Mouse (Mus musculus): Measurements from ENCODE around the gene Gm17349. TPM values are rescaled to one million over a fixed set of nuclear protein-coding genes. Genes with fewer than 3 reads are reported as not detected.
A peak's percentile ranks its signal among the peaks of the same experiment; 100 is the strongest.

Gene Gm17349
- polyA plus RNA-seq, 1 experiment from 2014 or later: not detected

GRCm38 (mm10) chr15:99662371-99662770 lies 42.9 kb downstream of the Gm17349 start:
- Histone ChIP-seq H3K27ac (ENCODE audit: low read depth) (no peak overlapping the region), H3K4me3 (ENCODE audit: low read depth, low read length) (no peak overlapping the region), H3K9me3 (ENCODE audit: low read depth, low read length) (no peaks in the 10 kb centered on the region), H3K27me3 (ENCODE audit: insufficient read depth, low read length) (peaks cover 22% of the 10 kb centered on the region; the same call in 1 of the 2 replicates), H3K36me3 (ENCODE audit: insufficient read depth) (no peaks in the 10 kb centered on the region), H3K9ac (no peak overlapping the region), H3K4me2 (no peak overlapping the region), H3K4me1 (ENCODE audit: insufficient read depth) (0 out of 2 replicates have a peak, but pooled peaks cover 3% of the 10 kb centered on the region)
- no peak for ATAC-seq (ENCODE audit: insufficient read depth)
- TF ChIP-seq CTCF (IDR thresholded peaks at IDR 0.05; ENCODE audit: low read depth): no peak
- WGBS: 34% methylated on average over 7 of the region's 7 CpGs
- DNase-seq: no peak

- H3K4me1 ChIP-seq (ENCODE audit: insufficient read depth): 0 out of 2 replicates have a peak, but pooled peaks cover 3% of the 10 kb centered on the region
- no peak overlapping the region for H3K4me3 ChIP-seq (ENCODE audit: low read depth, low read length)
- no peak overlapping the region for H3K27ac ChIP-seq (ENCODE audit: low read depth)
- H3K9ac ChIP-seq: no peak overlapping the region
- WGBS: 91% methylated on average over 15 of the region's 15 CpGs
- H3K36me3 ChIP-seq (ENCODE audit: insufficient read depth): no peaks in the 10 kb centered on the region
- ATAC-seq (ENCODE audit: insufficient read depth) (no peak), DNase-seq (no peak)
- peaks cover 22% of the 10 kb centered on the region; the same call in 1 of the 2 replicates for H3K27me3 ChIP-seq (ENCODE audit: insufficient read depth, low read length)
- no peaks in the 10 kb centered on the region for H3K9me3 ChIP-seq (ENCODE audit: low read depth, low read length)
- TF ChIP-seq CTCF (IDR thresholded peaks at IDR 0.05; ENCODE audit: low read depth): no peak
- H3K4me2 ChIP-seq: no peak overlapping the region
Observed at GRCm38 (mm10) chr15:99661121-99661830, 44.0 kb downstream of the Gm17349 start.

DNA sequence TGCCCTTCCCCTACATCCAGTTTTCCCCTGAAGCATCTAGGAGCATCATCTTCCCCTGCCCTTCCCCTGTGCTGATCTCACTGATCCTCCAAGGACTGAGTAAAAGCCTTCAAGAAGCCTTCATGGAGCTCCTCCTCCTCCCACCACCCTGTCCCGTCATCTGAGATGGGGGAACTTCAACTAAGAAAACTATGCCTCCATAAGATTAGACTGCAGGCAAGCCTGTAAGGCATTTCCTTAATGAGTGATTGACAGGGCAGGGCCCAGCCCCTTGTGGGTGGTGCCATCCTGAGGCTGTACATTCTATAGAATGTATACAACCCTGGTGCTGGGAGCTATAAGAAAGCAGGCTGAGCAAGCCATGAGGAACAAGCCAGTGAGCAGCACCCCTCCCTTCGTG lies 46.9 kb downstream of the Gm17349 start:
- Histone ChIP-seq H3K27ac (ENCODE audit: low read depth) (no peak overlapping the region), H3K4me1 (ENCODE audit: insufficient read depth) (no peaks in the 10 kb centered on the region), H3K27me3 (ENCODE audit: insufficient read depth, low read length) (peaks cover 21% of the 10 kb centered on the region), H3K36me3 (ENCODE audit: insufficient read depth) (no peaks in the 10 kb centered on the region), H3K9ac (no peak overlapping the region), H3K4me2 (no peak overlapping the region), H3K4me3 (ENCODE audit: low read depth, low read length) (no peak overlapping the region), H3K9me3 (ENCODE audit: low read depth, low read length) (no peaks in the 10 kb centered on the region)
- no peak for TF ChIP-seq CTCF (IDR thresholded peaks at IDR 0.05; ENCODE audit: low read depth)
- no peak for DNase-seq
- ATAC-seq (ENCODE audit: insufficient read depth): no peak
- 49% methylated on average over 2 of the region's 2 CpGs for WGBS

- WGBS: 49% methylated on average over 9 of the region's 9 CpGs
- DNase-seq: no peak
Observed at GRCm38 (mm10) chr15:99655956-99656355, 49.3 kb downstream of the Gm17349 start.

GRCm38 (mm10) chr15:99653876-99654275 lies 51.4 kb downstream of the Gm17349 start:
- Histone ChIP-seq H3K9ac (no peak overlapping the region), H3K27ac (ENCODE audit: low read depth) (no peak overlapping the region), H3K36me3 (ENCODE audit: insufficient read depth) (no peaks in the 10 kb centered on the region), H3K4me3 (ENCODE audit: low read depth, low read length) (peak overlapping the region; percentile 21), H3K4me2 (peak overlapping the region; percentile 54), H3K4me1 (ENCODE audit: insufficient read depth) (peaks cover 15% of the 10 kb centered on the region), H3K27me3 (ENCODE audit: insufficient read depth, low read length) (peaks cover 19% of the 10 kb centered on the region), H3K9me3 (ENCODE audit: low read depth, low read length) (no peaks in the 10 kb centered on the region)
- no peak for DNase-seq
- TF ChIP-seq CTCF (IDR thresholded peaks at IDR 0.05; ENCODE audit: low read depth): no peak
- 4% methylated on average over 21 of the region's 21 CpGs for WGBS
- no peak for ATAC-seq (ENCODE audit: insufficient read depth)

More at GRCm38 (mm10) chr15:99655956-99656355, 49.3 kb downstream of the Gm17349 start:
- Histone ChIP-seq H3K27me3 (ENCODE audit: insufficient read depth, low read length) (peaks cover 19% of the 10 kb centered on the region), H3K9me3 (ENCODE audit: low read depth, low read length) (no peaks in the 10 kb centered on the region), H3K4me2 (no peak overlapping the region), H3K36me3 (ENCODE audit: insufficient read depth) (no peaks in the 10 kb centered on the region), H3K9ac (no peak overlapping the region), H3K4me3 (ENCODE audit: low read depth, low read length) (no peak overlapping the region), H3K4me1 (ENCODE audit: insufficient read depth) (no peaks in the 10 kb centered on the region), H3K27ac (ENCODE audit: low read depth) (no peak overlapping the region)
- no peak for TF ChIP-seq CTCF (IDR thresholded peaks at IDR 0.05; ENCODE audit: low read depth)
- ATAC-seq (ENCODE audit: insufficient read depth): no peak

DNA sequence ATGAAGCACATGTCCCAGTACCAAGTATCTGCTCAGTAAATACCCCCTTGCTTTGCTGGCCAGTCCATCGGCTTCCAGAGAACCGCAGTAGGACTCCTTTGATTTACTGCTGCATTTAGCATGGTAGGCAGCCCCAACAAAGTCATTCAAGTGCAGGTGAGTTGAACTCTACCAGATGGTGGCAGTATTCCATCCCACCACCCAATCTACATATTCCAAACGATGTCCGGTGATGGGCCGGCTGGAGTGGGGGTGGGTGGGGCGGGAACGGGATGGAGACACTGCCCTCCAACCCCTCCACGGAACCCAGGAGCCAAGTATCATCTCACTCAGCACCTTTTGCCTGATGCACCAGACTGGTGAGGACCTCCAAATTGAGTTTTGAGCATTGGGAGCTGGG lies 52.0 kb downstream of the Gm17349 start:
- DNase-seq (peak; percentile 51), ATAC-seq (ENCODE audit: insufficient read depth) (no peak)
- H3K27me3 ChIP-seq (ENCODE audit: insufficient read depth, low read length): peaks cover 19% of the 10 kb centered on the region
- no peaks in the 10 kb centered on the region for H3K9me3 ChIP-seq (ENCODE audit: low read depth, low read length)
- peak; percentile 47 for TF ChIP-seq CTCF (IDR thresholded peaks at IDR 0.05; ENCODE audit: low read depth)
- WGBS: 14% methylated on average over 8 of the region's 8 CpGs
- no peak overlapping the region for H3K9ac ChIP-seq
- peak overlapping the region; percentile 54 for H3K4me2 ChIP-seq
- H3K4me1 ChIP-seq (ENCODE audit: insufficient read depth): peaks cover 17% of the 10 kb centered on the region
- peak overlapping the region; percentile 21 for H3K4me3 ChIP-seq (ENCODE audit: low read depth, low read length)
- no peaks in the 10 kb centered on the region for H3K36me3 ChIP-seq (ENCODE audit: insufficient read depth)
- no peak overlapping the region for H3K27ac ChIP-seq (ENCODE audit: low read depth)

Other genes starting within 250 kb of the Gm17349 start
- gene Nckap5l, start 247.7 kb downstream of the Gm17349 start, polyA plus RNA-seq (2014; fragmentation: Nextera tagmentation; extraction: Ambion mirVana): 11.0 and 14.4 TPM in 2 replicates
- 13.2 and 16.1 TPM in 2 replicates for gene Bcdin3d, start 230.8 kb downstream of the Gm17349 start, polyA plus RNA-seq (2014; fragmentation: Nextera tagmentation; extraction: Ambion mirVana)
- 1.4 and 1.5 TPM in 2 replicates for gene Faim2, start 177.3 kb downstream of the Gm17349 start, polyA plus RNA-seq (2014; fragmentation: Nextera tagmentation; extraction: Ambion mirVana)
- not detected in 2 replicates for gene Aqp2, start 126.4 kb downstream of the Gm17349 start, polyA plus RNA-seq (2014; fragmentation: Nextera tagmentation; extraction: Ambion mirVana)
- gene Aqp5, start 114.7 kb downstream of the Gm17349 start, polyA plus RNA-seq (2014; fragmentation: Nextera tagmentation; extraction: Ambion mirVana): 0.93 and 1.0 TPM in 2 replicates
- not detected in 2 replicates for gene Aqp6, start 104.1 kb downstream of the Gm17349 start, polyA plus RNA-seq (2014; fragmentation: Nextera tagmentation; extraction: Ambion mirVana)
- 153 and 157 TPM in 2 replicates for gene Racgap1, start 53.8 kb downstream of the Gm17349 start, polyA plus RNA-seq (2014; fragmentation: Nextera tagmentation; extraction: Ambion mirVana)
- 0.54 and 0.83 TPM in 2 replicates for gene Asic1, start 35.1 kb downstream of the Gm17349 start, polyA plus RNA-seq (2014; fragmentation: Nextera tagmentation; extraction: Ambion mirVana)
- 52.5 and 63.5 TPM in 2 replicates for gene Smarcd1, start 3.4 kb downstream of the Gm17349 start, polyA plus RNA-seq (2014; fragmentation: Nextera tagmentation; extraction: Ambion mirVana)
- 0.31 and 0.58 TPM in 2 replicates for gene Gpd1, start 12.0 kb upstream of the Gm17349 start, polyA plus RNA-seq (2014; fragmentation: Nextera tagmentation; extraction: Ambion mirVana)
- 135 and 145 TPM in 2 replicates for gene Cox14, start 20.1 kb upstream of the Gm17349 start, polyA plus RNA-seq (2014; fragmentation: Nextera tagmentation; extraction: Ambion mirVana)
- 76.6 and 78.8 TPM in 2 replicates for gene Cers5, start 67.4 kb upstream of the Gm17349 start, polyA plus RNA-seq (2014; fragmentation: Nextera tagmentation; extraction: Ambion mirVana)
- gene Lima1, start 170.0 kb upstream of the Gm17349 start, polyA plus RNA-seq (2014; fragmentation: Nextera tagmentation; extraction: Ambion mirVana): 41.1 and 42.8 TPM in 2 replicates